Mouse (Mus musculus): Measurements from ENCODE around the gene Fzr1. TPM values are rescaled to one million over a fixed set of nuclear protein-coding genes. Genes with fewer than 3 reads are reported as not detected.

Fzr1 gene
- total and polyA plus RNA-seq, 3 experiments = 33.1 to 75.4 (median 44.5) TPM

GRCm38 (mm10) chr10:81378553-81379182 lies 352 bp upstream of the Fzr1 start:
- H3K36me3 ChIP-seq (replicated peaks in 1 of 2; ENCODE audit: control insufficient read depth in 1 of 2, insufficient read depth in 1 of 2, low read length in 1 of 2) = peaks cover 11 to 17% of the 10 kb centered on the region in 2 experiments
- dilution Hi-C loops (cut with MboI; ENCODE audit: extremely low pct_ligation_motif_present, extremely low pct_unique_long_range_greater_than_20kb, low sequenced_read_pairs) = no loop called here
- peak overlapping the region; percentile 58 for H3K9ac ChIP-seq (ENCODE audit: insufficient read depth, low read depth)
- H3K79me2 ChIP-seq (replicated peaks; ENCODE audit: control insufficient read depth, extremely low read depth, insufficient read depth, poor library complexity, severe bottlenecking) = peaks cover 31% of the 10 kb centered on the region
- H3K4me2 ChIP-seq (ENCODE audit: insufficient read depth, low read depth, poor library complexity, severe bottlenecking) = peak overlapping the region; percentile 47
- TF ChIP-seq EP300 (IDR thresholded peaks at IDR 0.05; ENCODE audit: low read length) (no peak), SMC3 (IDR thresholded peaks at IDR 0.05; ENCODE audit: low read depth, low read length) (no peak), ZNF384 (IDR thresholded peaks at IDR 0.05; ENCODE audit: low read depth, low read length) (no peak), SIN3A (IDR thresholded peaks at IDR 0.05; ENCODE audit: low read length) (peak; percentile 90; the same call in 1 of the 2 replicates), MYC (IDR thresholded peaks at IDR 0.05; ENCODE audit: low read depth, low read length) (0 out of 2 replicates have a peak, but pooled peaks have one; percentile 12), MEF2A (IDR thresholded peaks at IDR 0.05; ENCODE audit: borderline replicate concordance, low read depth, low read length) (peak; percentile 29; the same call in 1 of the 2 replicates), NELFE (IDR thresholded peaks at IDR 0.05; ENCODE audit: low read depth, low read length) (peak; percentile 39), MAFK (IDR thresholded peaks at IDR 0.05; ENCODE audit: insufficient replicate concordance, low read length) (no peak), TCF12 (IDR thresholded peaks at IDR 0.05; ENCODE audit: low read depth, low read length) (no peak), MAZ (IDR thresholded peaks at IDR 0.05; ENCODE audit: low read depth, low read length) (peak; percentile 87), RAD21 (IDR thresholded peaks at IDR 0.05; ENCODE audit: low read depth, low read length) (no peak), USF2 (conservative IDR thresholded peaks at IDR 0.05; ENCODE audit: low read depth, low read length) (no peak), RCOR1 (conservative IDR thresholded peaks at IDR 0.05; ENCODE audit: low read depth, low read length) (no peak), USF1 (IDR thresholded peaks at IDR 0.05; ENCODE audit: low read depth, low read length) (no peak), E2F4 (IDR thresholded peaks at IDR 0.05; ENCODE audit: insufficient replicate concordance, low read depth, low read length) (0 out of 2 replicates have a peak, but pooled peaks have one; percentile 35), CHD2 (IDR thresholded peaks at IDR 0.05; ENCODE audit: low read length) (peak; percentile 59), BHLHE40 (IDR thresholded peaks at IDR 0.05; ENCODE audit: low read depth, low read length) (no peak), MXI1 (IDR thresholded peaks at IDR 0.05; ENCODE audit: low read depth, low read length) (peak; percentile 95), NRF1 (IDR thresholded peaks at IDR 0.05; ENCODE audit: low read depth, low read length) (peak; percentile 97), POLR2AphosphoS2 (IDR thresholded peaks at IDR 0.05; ENCODE audit: low read depth, low read length) (0 out of 2 replicates have a peak, but pooled peaks have one; percentile 38), MAX (IDR thresholded peaks at IDR 0.05; ENCODE audit: low read length) (peak; percentile 59; the same call in 1 of the 2 replicates), CTCF (conservative IDR thresholded peaks at IDR 0.05 in 1 of 2, IDR thresholded peaks at IDR 0.05 in 1 of 2; ENCODE audit: low read depth in 2 of 2, low read length in 2 of 2) (no peak), TBP (conservative IDR thresholded peaks at IDR 0.05; ENCODE audit: low read depth, low read length) (peak; percentile 91), HCFC1 (IDR thresholded peaks at IDR 0.05; ENCODE audit: low read depth, low read length) (peak; percentile 77), UBTF (IDR thresholded peaks at IDR 0.05; ENCODE audit: low read depth, low read length) (no peak), ELF1 (IDR thresholded peaks at IDR 0.05; ENCODE audit: low read depth, low read length) (peak; percentile 95), ZMIZ1 (IDR thresholded peaks at IDR 0.05; ENCODE audit: low read depth, low read length) (peak; percentile 49), IRF4 (IDR thresholded peaks at IDR 0.05; ENCODE audit: low read depth, low read length) (peak; percentile 69), KAT2A (IDR thresholded peaks at IDR 0.05; ENCODE audit: insufficient replicate concordance, low read length) (peak; percentile 72; the same call in 1 of the 2 replicates), POLR2A (IDR thresholded peaks at IDR 0.05; ENCODE audit: low read depth, low read length) (peak; percentile 62)
- peaks cover 5 to 35% of the 10 kb centered on the region in 2 experiments; a peak in 3 of 4 replicates for H3K4me1 ChIP-seq (ENCODE audit: control insufficient read depth in 1 of 2, insufficient read depth in 2 of 2)
- DNase-seq (ENCODE audit: extremely low read depth) = peak; percentile 100
- no peak overlapping the region for H3K27ac ChIP-seq (ENCODE audit: insufficient read depth, low read depth)
- H3K9me3 ChIP-seq (replicated peaks; ENCODE audit: low read length) = no peaks in the 10 kb centered on the region
- H3K27me3 ChIP-seq (replicated peaks) = no peaks in the 10 kb centered on the region
- peak overlapping the region; percentile 53 to 90 (median 59) for H3K4me3 ChIP-seq (replicated peaks in 1 of 3; ENCODE audit: low read depth in 2 of 3, low read length in 2 of 3, poor library complexity in 1 of 3)
- in situ Hi-C loops (cut with MboI; ENCODE audit: low pct_ligation_motif_present, low pct_unique_long_range_greater_than_20kb, low sequenced_read_pairs) = no loop called here
